Mouse (Mus musculus) thymus, postnatal 0 days (tissue): ENCODE results near the gene Fjx1. TPM values are rescaled to one million over a fixed set of nuclear protein-coding genes. Genes with fewer than 3 reads are reported as not detected.

ENCODE experiments used
- DNase-seq: peaks from one replicate; pipeline ENCODE4 v3.0.0-alpha.2; 2015; ENCODE audit warnings: low spot score
- polyA plus RNA-seq: library from polyadenylated mRNA; unstranded; fragments of >200 nt; fragmentation: Nextera tagmentation; extraction: Ambion mirVana; gene quantifications from 2 replicates; pipeline ENCODE4 v1.2.1, GENCODE M21; 2015

Gene Fjx1
- polyA plus RNA-seq, 1 experiment from 2014 or later, result 3.4 TPM

GRCm38 (mm10) chr2:102426434-102426833 is 25.9 kb downstream of the Fjx1 start:
- no peak for DNase-seq

DNA sequence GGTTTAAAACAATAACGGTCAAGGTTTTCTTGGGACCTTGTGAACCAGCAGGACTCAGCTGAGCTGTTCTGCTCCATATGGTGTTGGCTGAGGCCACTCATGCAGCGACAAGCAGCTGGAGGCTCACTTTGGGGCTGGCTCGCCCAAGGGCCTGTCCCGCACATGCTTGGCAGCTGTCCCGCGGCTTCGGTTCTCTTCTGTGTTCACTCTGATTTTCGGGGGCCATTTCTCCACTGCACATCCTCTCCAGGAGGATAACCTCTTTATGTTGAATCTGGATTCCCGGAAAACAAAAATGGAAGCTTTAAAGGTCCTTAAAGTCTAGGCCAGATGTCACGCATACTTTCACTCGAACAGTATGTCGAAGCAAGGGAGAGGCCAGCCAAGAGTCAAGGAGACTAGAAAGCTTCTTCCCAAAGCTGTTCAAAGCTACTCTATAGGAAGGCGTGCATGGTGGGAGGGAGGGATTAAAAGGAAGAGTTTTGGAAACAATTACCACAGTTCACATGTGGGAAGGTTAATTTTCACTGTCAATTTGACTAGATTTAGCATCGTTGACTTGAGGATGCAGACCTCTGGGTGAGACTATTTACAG is 36.1 kb downstream of the Fjx1 start:
- DNase-seq, result no peak

DNA sequence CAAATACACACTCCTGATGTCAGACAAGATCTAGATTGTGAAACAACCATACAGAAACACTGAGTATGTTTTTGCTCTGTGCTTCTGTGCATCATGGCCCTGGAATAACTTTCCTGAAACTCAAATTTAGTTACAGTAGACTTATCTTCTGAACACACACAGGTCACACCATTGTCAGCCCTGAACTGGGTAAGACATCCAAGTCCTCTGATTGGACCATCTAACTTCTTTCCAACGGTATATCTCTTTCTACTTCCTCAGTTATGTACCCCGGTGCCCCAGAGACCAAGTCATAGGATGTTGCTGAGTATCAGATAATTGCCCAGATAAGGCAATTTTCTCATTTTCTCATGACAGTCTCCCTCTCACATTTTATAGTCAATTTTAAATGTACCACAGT is 39.6 kb downstream of the Fjx1 start:
- no peak for DNase-seq

DNA sequence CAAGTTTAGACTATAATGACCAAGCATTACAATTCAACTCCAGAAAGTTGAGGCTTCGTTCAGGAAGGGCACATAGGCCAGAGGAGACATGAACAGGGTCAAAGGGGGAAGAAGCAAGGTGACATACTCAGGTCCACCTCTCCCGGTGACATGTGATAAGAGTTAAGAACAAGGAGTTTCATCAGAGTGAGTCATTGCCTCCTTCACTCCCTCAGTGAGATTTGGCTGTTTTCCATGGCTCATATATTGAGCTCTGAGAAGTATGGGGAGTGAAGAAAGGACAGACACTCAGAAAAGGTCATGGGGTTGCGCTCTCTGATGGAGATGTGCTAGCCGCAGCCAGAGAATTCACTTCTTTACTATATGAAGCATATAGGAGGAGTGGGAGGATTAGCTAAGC is 41.7 kb downstream of the Fjx1 start:
- no peak for DNase-seq

DNA sequence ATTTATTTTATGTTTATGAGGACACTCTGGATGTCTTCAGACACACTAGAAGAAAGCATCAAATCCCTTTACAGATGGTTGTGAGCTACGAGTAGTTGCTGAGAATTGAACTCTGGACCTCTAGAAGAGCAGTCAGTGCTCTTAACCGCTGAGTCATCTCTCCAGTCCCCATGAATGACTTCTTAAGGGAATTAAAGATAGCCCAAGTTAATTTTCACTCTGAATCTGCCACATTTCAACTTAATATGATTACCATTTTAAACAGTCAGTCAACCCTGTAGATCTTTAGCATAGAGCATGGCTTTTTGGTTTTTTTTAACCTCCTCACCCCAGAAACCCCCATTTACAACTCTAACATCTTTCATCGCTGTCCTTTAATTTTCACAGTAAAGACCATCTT is 42.6 kb downstream of the Fjx1 start:
- no peak for DNase-seq

DNA sequence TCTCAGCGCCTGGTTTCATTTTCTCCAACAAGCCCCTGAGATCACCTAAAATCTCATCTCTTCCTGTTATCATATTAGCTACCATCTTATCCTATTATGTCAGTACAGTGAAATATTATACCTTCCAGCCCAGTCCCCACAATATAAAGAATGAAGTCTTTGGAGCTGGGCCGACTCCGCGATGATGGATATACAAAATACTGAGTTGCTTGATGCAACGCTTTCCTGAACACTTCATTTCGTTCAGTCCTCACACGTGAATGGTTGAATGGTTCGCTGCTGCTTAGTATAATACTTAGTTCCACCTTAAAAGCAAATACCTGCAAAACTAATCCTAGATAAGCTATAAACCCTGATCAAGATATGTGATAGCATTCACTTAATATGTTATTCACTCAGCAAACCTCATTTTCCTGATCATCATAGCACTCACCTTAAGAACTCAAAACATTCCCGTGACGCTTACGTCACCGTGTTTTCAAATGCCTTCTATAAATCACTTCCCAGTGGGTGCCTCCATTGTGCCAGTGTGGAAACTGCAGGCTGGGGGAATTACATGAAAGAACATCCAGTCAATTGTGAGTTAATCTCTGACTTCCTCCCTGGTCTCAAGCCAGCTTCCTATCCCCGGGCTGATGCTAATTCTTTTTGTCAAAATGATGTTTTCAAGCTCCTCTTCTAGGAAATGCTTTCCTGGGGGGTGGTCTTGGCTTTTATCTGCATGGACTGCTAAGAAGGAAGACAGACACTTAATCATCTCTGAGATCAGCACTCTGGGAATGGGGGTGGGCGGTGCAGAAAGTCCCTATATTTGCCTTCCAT is 44.7 kb downstream of the Fjx1 start, which contains the start of gene Trim44:
TSS of gene Trim44 (minus strand) at position 466 of the 822 bp plus-strand sequence.
- DNase-seq, result no peak

- no peak for DNase-seq
Measured at GRCm38 (mm10) chr2:102406324-102407304, 45.7 kb downstream of the Fjx1 start.

GRCm38 (mm10) chr2:102403982-102404381 is 48.3 kb downstream of the Fjx1 start:
- no peak for DNase-seq

- no peak for DNase-seq
Measured at GRCm38 (mm10) chr2:102403306-102403705, 49.0 kb downstream of the Fjx1 start.

DNA sequence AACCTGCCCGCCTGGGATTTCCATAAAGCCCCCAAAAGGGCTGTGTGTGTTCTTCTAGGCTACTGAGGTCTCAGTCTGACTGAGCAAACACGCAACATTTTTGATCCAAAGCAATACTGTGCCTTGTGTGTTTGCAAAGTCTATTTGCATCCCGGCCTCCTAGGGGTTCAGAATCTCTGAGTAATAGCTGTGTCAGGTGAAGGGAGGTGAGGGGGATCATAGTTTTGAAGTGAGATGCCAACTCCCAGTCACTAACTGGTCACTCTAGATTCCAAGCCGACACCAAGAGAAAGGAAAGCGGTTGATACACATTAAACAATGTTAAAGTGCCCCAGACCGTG is 51.0 kb downstream of the Fjx1 start:
- DNase-seq, result no peak

DNA sequence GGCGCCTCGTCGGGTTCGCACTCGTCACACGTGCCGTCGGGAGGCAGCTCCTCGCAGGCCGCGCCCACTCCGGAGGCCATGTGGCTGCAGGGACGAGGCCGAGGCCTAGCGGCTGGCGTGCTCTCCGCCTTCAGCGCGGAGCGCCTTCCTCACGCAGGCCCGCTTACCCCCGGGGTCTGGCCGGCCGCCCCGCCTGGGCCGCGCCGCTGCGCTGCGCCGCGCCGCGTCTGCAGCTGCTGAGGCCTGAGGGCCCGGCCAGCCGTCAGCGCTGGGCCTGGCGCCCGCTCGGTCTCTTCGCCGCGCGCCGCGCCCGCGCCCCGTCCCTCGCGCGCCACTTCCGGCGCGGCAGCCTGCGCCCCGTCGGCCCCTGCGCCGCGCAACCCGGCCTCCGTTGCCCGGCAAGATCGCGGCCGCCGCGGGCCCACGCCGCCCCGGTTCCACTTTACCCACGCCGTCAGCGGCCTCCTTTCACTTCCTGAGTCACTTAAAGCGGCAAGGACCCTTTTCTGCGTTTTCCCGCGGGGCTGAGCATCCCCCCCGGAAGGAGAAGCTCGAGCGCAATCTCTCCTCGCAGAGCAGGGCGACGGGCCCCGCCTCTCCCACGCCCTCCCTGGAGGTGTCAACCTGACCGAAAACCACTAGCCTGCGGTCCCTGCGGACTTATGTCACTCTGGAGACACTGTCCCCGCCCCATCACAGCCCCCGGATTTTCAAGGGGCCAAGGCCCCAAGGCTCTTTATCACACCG is 51.5 kb downstream of the Fjx1 start:
- peak; percentile 90 for DNase-seq

DNA sequence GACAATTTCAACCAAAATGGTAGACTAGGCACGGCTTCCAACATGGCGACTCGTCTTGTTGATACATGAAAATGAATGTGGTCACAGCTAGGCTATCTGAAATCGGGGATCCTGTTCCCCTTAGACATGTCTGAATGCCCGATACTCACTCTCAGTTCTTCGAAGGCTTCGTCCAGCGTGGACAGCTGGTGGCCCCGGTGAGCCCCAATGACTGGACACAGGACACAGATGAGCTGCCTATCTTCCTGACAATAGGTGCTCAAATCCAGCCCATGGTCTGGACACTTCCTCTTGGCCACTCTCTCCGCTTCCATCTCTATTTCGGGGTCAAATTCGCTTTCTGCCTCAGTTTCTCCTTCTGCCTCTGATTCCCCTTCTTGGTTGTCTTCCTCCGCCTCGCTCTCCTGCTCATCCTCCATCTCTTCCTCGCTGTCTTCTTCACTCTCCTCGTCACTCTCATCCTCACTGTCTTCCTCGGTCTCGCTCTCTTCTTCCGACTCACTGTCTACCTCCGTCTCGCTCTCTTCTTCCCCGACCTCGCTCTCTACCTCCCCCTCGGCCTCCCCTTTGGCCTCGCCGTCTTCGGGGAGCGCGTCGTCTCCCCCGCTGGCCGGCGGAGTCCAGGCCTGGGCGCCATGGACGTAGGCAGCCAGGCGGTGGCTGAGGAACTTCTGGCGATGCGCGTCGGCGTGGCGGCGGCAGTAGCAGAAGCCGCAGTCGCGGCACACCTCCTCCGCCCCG is 52.3 kb downstream of the Fjx1 start:
- DNase-seq, result no peak

Other genes starting within 250 kb of the Fjx1 start
- 14.6 and 22.1 TPM in 2 replicates for gene Trim44, start 44.7 kb downstream of the Fjx1 start, polyA plus RNA-seq
- gene Pamr1, start 97.5 kb upstream of the Fjx1 start, polyA plus RNA-seq, result 4.4 and 5.5 TPM in 2 replicates
- 0.73 and 0.98 TPM in 2 replicates for gene Slc1a2, start 206.2 kb upstream of the Fjx1 start, polyA plus RNA-seq